ENCODE assay signal across 2 mouse cellular contexts in the genomic region with DNA sequence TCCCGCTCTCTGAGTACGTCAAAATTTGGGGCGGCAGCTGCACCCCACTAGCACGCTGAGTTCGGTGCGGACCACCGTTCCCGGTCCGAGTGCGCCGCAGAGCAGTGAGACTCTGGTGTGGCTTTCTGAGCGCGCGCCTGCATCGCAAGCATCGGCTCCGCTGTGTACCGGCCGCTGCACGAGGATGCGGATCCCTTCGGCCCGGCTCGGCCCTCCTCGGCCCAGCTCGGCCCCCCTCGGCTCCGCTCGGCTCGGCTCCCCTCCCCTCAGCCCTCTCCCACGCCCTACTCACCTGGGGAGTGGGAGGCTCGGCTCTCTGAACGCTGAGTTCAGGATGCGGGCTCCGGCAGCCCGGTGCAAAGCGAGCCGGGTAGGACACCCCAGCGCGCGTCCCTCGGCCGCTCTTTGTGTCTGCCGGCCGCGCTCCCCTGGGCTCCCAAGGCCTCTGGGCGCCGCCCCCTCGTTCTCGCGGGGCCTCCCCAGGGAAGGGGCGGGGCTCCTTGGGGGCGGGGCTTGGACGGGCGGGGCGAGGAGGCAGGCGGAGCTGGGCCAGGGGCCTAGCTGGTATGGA.
TF ChIP-seq lines count a peak whose summit lies in the region.

No protein-coding gene starts in this region.

TF ChIP-seq in C2C12, 6 proteins besides CTCF, POLR2A, EP300 and RAD21:
- TF ChIP-seq MAX (IDR thresholded peaks at IDR 0.05) (no peak), MYOG (IDR thresholded peaks at IDR 0.05; ENCODE audit: control insufficient read depth, extremely low read depth, insufficient read length) (no peak), CEBPB (IDR thresholded peaks at IDR 0.05; ENCODE audit: low read depth) (no peak), FOSL1 (IDR thresholded peaks at IDR 0.05; ENCODE audit: insufficient read depth, low read length, poor library complexity, severe bottlenecking) (no peak), USF1 (IDR thresholded peaks at IDR 0.05; ENCODE audit: low read depth) (no peak), MYOD1 (IDR thresholded peaks at IDR 0.05; ENCODE audit: control insufficient read depth, insufficient read length, low read depth) (no peak)

TF ChIP-seq in myocyte, 11 proteins besides CTCF, POLR2A, EP300 and RAD21:
- TF ChIP-seq POLR2AphosphoS2 (IDR thresholded peaks at IDR 0.05; ENCODE audit: insufficient read length, low read depth) (peak; percentile 74), E2F4 (IDR thresholded peaks at IDR 0.05; ENCODE audit: insufficient read depth) (no peak), USF1 (IDR thresholded peaks at IDR 0.05; ENCODE audit: low read depth) (no peak)
